Mouse (Mus musculus) embryonic facial prominence, embryonic 10.5 days (tissue): ENCODE data around the gene Ralgapa2. TPM values are rescaled to one million over a fixed set of nuclear protein-coding genes. Genes with fewer than 3 reads are reported as not detected.

Experiments used
- DNase-seq: peaks from one replicate; pipeline ENCODE4 v3.0.0-alpha.2; 2017; ENCODE audit warnings: low spot score
- H3K27ac ChIP-seq: fragments of 300-500 bp; sonication (generic); replicated peaks from 2 replicates; pipeline ENCODE4 v1.5.1; 2016; ENCODE audit warnings: mild to moderate bottlenecking
- H3K27me3 ChIP-seq: fragments of 300-500 bp; sonication (generic); replicated peaks from 2 replicates; pipeline ENCODE4 v1.6.1; 2016; ENCODE audit warnings: low read depth, mild to moderate bottlenecking; ENCODE audit not compliant: poor library complexity, severe bottlenecking
- H3K36me3 ChIP-seq: fragments of 300-500 bp; sonication (generic); replicated peaks from 2 replicates; pipeline ENCODE4 v1.6.1; 2016; ENCODE audit warnings: mild to moderate bottlenecking, moderate library complexity
- H3K4me1 ChIP-seq: fragments of 300-500 bp; sonication (generic); 2 replicates; pipeline ENCODE4 v1.6.1; 2016
- H3K4me3 ChIP-seq: fragments of 300-500 bp; sonication (generic); 2 replicates; pipeline ENCODE4 v1.5.1; 2016; ENCODE audit warnings: mild to moderate bottlenecking, moderate library complexity
- H3K9me3 ChIP-seq: fragments of 300-500 bp; sonication (generic); 2 replicates; pipeline ENCODE4 v1.6.1; 2016; ENCODE audit warnings: mild to moderate bottlenecking
- WGBS: fragments of 180-500 bp; shearing (Covaris S2); methylation state at CpG from one replicate; pipeline ENCODE4 v1.1.7; 2016; 5-methylcytosine and 5-hydroxymethylcytosine counted together
- polyA plus RNA-seq: library from polyadenylated mRNA; unstranded; fragments of >200 nt; fragmentation: Nextera tagmentation; extraction: Ambion mirVana; gene quantifications from 2 replicates; pipeline ENCODE4 v1.2.1, GENCODE M21; 2016

The Ralgapa2 gene
- polyA plus RNA-seq, 1 experiment from 2014 or later: 8.9 TPM

GRCm38 (mm10) chr2:146457494-146457893 is 54.6 kb downstream of the Ralgapa2 start:
- H3K4me3 ChIP-seq: no peak overlapping the region
- DNase-seq: no peak
- no peaks in the 10 kb centered on the region for H3K27me3 ChIP-seq
- 83% methylated on average over 2 of the region's 2 CpGs for WGBS
- no peaks in the 10 kb centered on the region for H3K4me1 ChIP-seq
- no peaks in the 10 kb centered on the region for H3K9me3 ChIP-seq
- no peaks in the 10 kb centered on the region for H3K36me3 ChIP-seq
- H3K27ac ChIP-seq: no peak overlapping the region

DNA sequence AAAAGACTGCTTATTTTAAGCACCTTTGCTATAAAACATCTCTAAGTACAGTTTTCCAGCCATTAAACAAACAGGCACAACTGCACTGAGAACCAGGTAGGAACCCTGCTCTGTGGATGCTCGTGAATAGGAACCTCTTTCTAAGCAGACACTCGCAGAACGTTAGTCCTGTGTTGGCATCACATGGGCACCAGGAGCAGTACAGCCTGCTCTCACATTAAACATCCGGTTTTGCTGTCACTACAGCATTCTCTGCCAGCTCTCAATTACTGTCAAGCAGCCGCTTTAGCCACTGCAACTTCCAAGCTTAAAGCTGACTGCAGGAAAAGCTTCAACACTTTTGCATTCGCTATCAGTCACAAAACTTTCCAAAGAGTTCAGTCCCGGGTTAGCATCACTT is 55.5 kb downstream of the Ralgapa2 start:
- no peak overlapping the region for H3K27ac ChIP-seq
- 88% methylated on average over 7 of the region's 7 CpGs for WGBS
- H3K4me1 ChIP-seq: no peaks in the 10 kb centered on the region
- DNase-seq: no peak
- H3K36me3 ChIP-seq: 0 out of 2 replicates have a peak, but pooled peaks cover under 1% of the 10 kb centered on the region
- H3K27me3 ChIP-seq: no peaks in the 10 kb centered on the region
- no peaks in the 10 kb centered on the region for H3K9me3 ChIP-seq
- H3K4me3 ChIP-seq: no peak overlapping the region

DNA sequence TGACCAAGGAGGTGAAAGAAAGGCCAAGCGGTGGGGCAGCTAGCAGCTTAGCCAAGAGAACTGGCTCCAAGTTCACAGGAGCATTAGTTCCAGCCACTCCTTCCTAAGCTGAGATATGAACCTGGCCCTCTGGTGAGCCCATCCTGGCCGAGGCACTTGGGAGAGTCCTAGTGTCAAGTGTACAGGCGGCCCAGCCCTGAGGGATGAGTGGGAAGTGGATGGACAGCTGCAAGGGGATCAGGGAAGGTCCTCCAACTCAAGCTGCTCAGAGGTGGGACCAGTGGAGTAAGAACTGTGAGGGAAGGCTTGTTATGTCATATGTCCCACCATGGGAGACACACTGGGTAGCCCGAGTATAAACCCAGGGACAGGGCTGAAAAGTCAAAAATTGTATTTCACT is 56.1 kb downstream of the Ralgapa2 start:
- no peaks in the 10 kb centered on the region for H3K4me1 ChIP-seq
- H3K36me3 ChIP-seq: 0 out of 2 replicates have a peak, but pooled peaks cover 6% of the 10 kb centered on the region
- no peaks in the 10 kb centered on the region for H3K27me3 ChIP-seq
- H3K27ac ChIP-seq: no peak overlapping the region
- WGBS: 88% methylated on average over 4 of the region's 4 CpGs
- no peaks in the 10 kb centered on the region for H3K9me3 ChIP-seq
- no peak for DNase-seq
- no peak overlapping the region for H3K4me3 ChIP-seq

DNA sequence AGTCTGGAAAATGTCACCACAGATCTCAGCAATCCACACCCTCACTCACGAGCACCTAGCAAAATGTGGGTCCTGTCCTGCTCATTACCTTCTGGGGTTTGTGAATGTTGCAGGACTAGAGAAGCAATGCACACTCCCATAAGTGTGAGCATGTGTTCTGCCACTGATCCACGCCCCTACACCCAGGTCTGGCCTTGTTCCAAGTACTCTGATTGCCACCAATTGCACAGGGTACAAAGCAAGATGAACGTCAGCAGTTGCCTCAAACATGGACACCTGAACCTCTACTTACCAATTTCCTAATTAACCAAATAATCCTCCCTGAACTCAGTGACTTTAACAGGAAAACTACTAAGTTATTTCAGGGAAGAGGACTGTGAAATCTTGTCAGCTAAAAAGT is 68.1 kb downstream of the Ralgapa2 start:
- Histone ChIP-seq H3K4me3 (no peak overlapping the region), H3K4me1 (no peaks in the 10 kb centered on the region), H3K36me3 (peaks cover 20% of the 10 kb centered on the region), H3K27ac (no peak overlapping the region), H3K27me3 (no peaks in the 10 kb centered on the region), H3K9me3 (no peaks in the 10 kb centered on the region)
- no peak for DNase-seq
- WGBS: 88% methylated on average over 3 of the region's 3 CpGs

DNA sequence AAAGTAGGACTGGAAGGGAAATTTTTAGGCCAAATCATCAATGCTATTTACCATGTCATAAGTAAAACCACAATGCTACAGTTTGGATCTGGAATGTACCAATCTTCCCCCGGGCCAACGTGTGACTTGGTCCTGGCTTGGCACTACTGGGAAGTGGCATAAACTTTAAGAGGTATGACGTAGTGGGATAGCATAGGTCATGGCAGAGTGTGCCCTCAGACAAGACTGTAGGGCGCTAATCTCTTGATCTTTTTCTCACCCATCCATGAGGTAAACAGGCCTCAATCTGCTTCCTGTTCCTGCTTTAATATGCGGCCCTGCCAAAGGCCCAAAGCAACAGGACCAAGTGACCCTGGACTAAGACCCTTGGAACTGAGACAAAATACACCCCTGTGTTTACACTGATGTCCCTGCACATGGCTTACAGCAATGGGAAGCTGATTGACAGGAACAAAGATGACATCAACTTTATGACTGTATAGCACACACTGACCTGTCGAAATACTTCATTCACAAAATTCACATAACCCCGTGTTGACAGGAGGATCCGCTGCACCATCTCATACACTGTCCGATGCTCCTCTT is 68.8 kb downstream of the Ralgapa2 start:
- Histone ChIP-seq H3K4me3 (no peak overlapping the region), H3K4me1 (no peaks in the 10 kb centered on the region), H3K9me3 (no peaks in the 10 kb centered on the region), H3K27me3 (no peaks in the 10 kb centered on the region), H3K36me3 (peaks cover 20% of the 10 kb centered on the region), H3K27ac (no peak overlapping the region)
- no peak for DNase-seq
- WGBS: 93% methylated on average over 9 of the region's 9 CpGs

DNA sequence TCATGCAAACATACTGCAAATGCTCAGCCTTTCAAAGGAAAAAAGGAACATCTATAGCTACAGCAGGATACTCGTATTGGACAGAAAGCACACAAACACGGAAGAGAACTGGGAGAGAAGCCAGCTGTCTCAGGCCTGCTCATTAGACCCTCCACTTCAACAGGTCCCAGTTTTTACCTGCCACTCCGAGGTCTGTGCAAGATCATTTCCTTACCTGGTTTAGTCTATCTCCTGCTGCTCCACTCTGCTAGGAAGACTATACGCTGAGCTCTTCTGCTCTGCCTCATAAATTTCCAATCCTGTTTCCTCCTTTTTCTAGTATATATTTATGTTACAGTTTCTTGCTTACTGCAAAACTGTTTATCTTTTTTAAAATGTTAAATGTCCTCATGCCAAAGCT is 70.4 kb downstream of the Ralgapa2 start:
- H3K36me3 ChIP-seq: peaks cover 18% of the 10 kb centered on the region
- no peaks in the 10 kb centered on the region for H3K27me3 ChIP-seq
- H3K4me1 ChIP-seq: no peaks in the 10 kb centered on the region
- H3K9me3 ChIP-seq: no peaks in the 10 kb centered on the region
- no peak overlapping the region for H3K4me3 ChIP-seq
- WGBS: 94% methylated on average over 4 of the region's 4 CpGs
- DNase-seq: no peak
- no peak overlapping the region for H3K27ac ChIP-seq

GRCm38 (mm10) chr2:146428751-146429150 is 83.4 kb downstream of the Ralgapa2 start:
- Histone ChIP-seq H3K4me3 (no peak overlapping the region), H3K27ac (no peak overlapping the region), H3K9me3 (no peaks in the 10 kb centered on the region), H3K27me3 (no peaks in the 10 kb centered on the region), H3K36me3 (peaks cover 23% of the 10 kb centered on the region), H3K4me1 (no peaks in the 10 kb centered on the region)
- no peak for DNase-seq
- 92% methylated on average over 3 of the region's 3 CpGs for WGBS

- peaks cover 23% of the 10 kb centered on the region for H3K36me3 ChIP-seq
- H3K27ac ChIP-seq: no peak overlapping the region
- WGBS: 90% methylated on average over 3 of the region's 3 CpGs
- no peaks in the 10 kb centered on the region for H3K4me1 ChIP-seq
- no peaks in the 10 kb centered on the region for H3K9me3 ChIP-seq
- no peak for DNase-seq
- H3K4me3 ChIP-seq: no peak overlapping the region
- no peaks in the 10 kb centered on the region for H3K27me3 ChIP-seq
Measured at GRCm38 (mm10) chr2:146427380-146427779, 84.8 kb downstream of the Ralgapa2 start.

DNA sequence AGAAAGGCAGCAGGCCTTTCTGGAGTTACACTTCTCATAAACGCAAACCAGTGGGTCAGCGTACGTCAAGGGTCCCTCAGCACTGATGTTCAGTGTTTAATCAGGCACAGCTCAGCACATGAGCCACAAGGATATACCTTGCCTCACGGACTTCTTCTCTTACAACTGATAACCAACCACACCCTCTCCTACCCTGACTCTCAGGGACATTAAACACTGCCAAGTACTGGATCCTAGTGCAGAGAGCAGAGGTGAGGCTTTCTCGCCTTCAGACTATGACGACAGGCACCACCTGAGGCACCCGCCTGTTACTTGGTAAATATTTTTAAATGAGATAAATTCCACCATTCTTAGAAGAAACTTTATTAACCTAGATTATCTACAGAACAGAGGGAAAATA is 85.8 kb downstream of the Ralgapa2 start:
- H3K4me1 ChIP-seq: no peaks in the 10 kb centered on the region
- no peak overlapping the region for H3K27ac ChIP-seq
- no peak for DNase-seq
- no peaks in the 10 kb centered on the region for H3K27me3 ChIP-seq
- no peaks in the 10 kb centered on the region for H3K9me3 ChIP-seq
- 95% methylated on average over 7 of the region's 7 CpGs for WGBS
- H3K36me3 ChIP-seq: peaks cover 23% of the 10 kb centered on the region
- H3K4me3 ChIP-seq: no peak overlapping the region

DNA sequence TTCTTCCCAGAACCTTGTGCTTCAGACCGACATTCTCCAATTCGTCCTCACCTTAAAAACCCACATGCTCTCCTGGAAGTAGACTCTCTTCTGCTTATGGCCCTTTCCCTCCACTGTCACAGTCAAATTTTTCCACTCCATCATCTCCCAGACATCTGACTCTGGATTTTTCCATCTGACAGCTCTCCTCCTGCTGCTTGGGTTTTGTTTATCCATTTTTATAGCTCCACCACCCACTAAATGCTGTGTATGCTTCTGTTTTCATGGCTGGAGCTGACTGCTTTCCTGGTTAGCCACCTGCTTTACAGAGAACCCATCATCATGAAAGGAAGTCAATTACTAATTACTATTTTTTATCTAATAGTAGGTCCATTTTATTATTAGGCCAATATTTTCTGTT is 86.9 kb downstream of the Ralgapa2 start:
- peaks cover 23% of the 10 kb centered on the region for H3K36me3 ChIP-seq
- no peaks in the 10 kb centered on the region for H3K27me3 ChIP-seq
- WGBS: 88% methylated on average over 2 of the region's 2 CpGs
- no peak for DNase-seq
- H3K27ac ChIP-seq: no peak overlapping the region
- H3K4me1 ChIP-seq: no peaks in the 10 kb centered on the region
- no peak overlapping the region for H3K4me3 ChIP-seq
- no peaks in the 10 kb centered on the region for H3K9me3 ChIP-seq

GRCm38 (mm10) chr2:146423710-146424301 is 88.3 kb downstream of the Ralgapa2 start:
- DNase-seq: no peak
- peaks cover 13% of the 10 kb centered on the region for H3K36me3 ChIP-seq
- 83% methylated on average over 4 of the region's 4 CpGs for WGBS

DNA sequence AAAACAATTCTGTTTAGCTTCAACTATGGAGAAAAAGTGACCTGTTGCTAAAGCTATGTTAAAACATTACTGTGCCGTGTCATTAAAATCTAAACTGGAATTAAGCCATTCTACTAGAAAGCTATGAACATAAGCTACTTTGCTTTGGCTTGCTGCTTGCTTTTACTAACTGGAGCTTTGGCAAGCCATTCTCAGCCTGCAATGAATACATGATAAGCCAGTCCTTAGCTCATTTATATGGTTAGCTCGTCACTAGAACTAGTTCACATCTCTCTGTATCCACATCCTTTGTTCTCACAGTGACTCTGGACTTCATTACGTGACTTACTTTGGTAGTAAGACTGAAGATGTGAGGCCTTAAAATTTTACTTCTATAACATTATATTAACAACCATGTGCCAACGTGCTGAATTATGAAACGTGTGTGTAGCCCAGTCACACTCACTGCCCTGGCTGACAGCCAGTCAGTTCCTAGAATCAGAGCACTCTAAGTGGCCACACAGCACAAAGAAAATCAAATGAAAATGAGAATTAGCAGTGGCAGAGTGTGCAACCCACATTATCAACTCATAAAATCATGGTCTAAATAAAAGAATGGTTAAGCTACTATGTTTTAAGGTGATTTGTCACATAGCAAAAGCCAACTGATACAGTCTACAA is 89.0 kb downstream of the Ralgapa2 start:
- Histone ChIP-seq H3K9me3 (no peaks in the 10 kb centered on the region), H3K4me1 (no peaks in the 10 kb centered on the region), H3K27me3 (no peaks in the 10 kb centered on the region), H3K27ac (no peak overlapping the region), H3K4me3 (no peak overlapping the region), H3K36me3 (peaks cover 10% of the 10 kb centered on the region; the same call in 1 of the 2 replicates)
- 91% methylated on average over 5 of the region's 5 CpGs for WGBS
- no peak for DNase-seq

More at GRCm38 (mm10) chr2:146423710-146424301, 88.3 kb downstream of the Ralgapa2 start:
- H3K9me3 ChIP-seq: no peaks in the 10 kb centered on the region
- H3K27ac ChIP-seq: no peak overlapping the region
- H3K4me3 ChIP-seq: no peak overlapping the region
- no peaks in the 10 kb centered on the region for H3K4me1 ChIP-seq
- no peaks in the 10 kb centered on the region for H3K27me3 ChIP-seq

GRCm38 (mm10) chr2:146416283-146416682 is 95.9 kb downstream of the Ralgapa2 start:
- WGBS: 86% methylated on average over 2 of the region's 2 CpGs
- no peak overlapping the region for H3K27ac ChIP-seq

More at GRCm38 (mm10) chr2:146416283-146416682, 95.9 kb downstream of the Ralgapa2 start:
- no peaks in the 10 kb centered on the region for H3K27me3 ChIP-seq
- no peaks in the 10 kb centered on the region for H3K36me3 ChIP-seq
- H3K4me1 ChIP-seq: no peaks in the 10 kb centered on the region
- H3K9me3 ChIP-seq: no peaks in the 10 kb centered on the region
- no peak for DNase-seq
- no peak overlapping the region for H3K4me3 ChIP-seq
